Mouse (Mus musculus) kidney, postnatal 0 days (tissue): ENCODE measurements at regions not wholly inside any gene's neighbourhood (a gene's known extent, or its start where the extent isn't known, plus 50 kb on each side); places are given as distances from the start of the nearest gene placed in this dataset.

Experiments
- ATAC-seq: fragments of 200-750 bp; cut with Nextera tagmentation; replicated peaks from 2 replicates; pipeline ENCODE4 v1.8.0; 2017; ENCODE audit warnings: low read depth, moderate number of reproducible peaks, moderate TSS enrichment, moderate library complexity; ENCODE audit not compliant: low FRiP score
- DNase-seq: peaks from one replicate; pipeline ENCODE4 v3.0.0-alpha.2; 2016; ENCODE audit warnings: low spot score
- H3K27ac ChIP-seq: fragments of 300-500 bp; sonication (generic); 2 replicates; pipeline ENCODE4 v1.5.1; 2014; ENCODE audit warnings: mild to moderate bottlenecking
- H3K27me3 ChIP-seq: fragments of 300-500 bp; sonication (generic); 2 replicates; pipeline ENCODE4 v1.6.1; 2014; ENCODE audit warnings: low read length, mixed read lengths; ENCODE audit not compliant: insufficient read depth
- H3K36me3 ChIP-seq: fragments of 300-500 bp; sonication (generic); 2 replicates; pipeline ENCODE4 v1.6.1; 2014; ENCODE audit warnings: low read length, mixed read lengths; ENCODE audit not compliant: insufficient read depth
- H3K4me1 ChIP-seq: fragments of 300-500 bp; sonication (generic); replicated peaks from 2 replicates; pipeline ENCODE4 v1.6.1; 2014; ENCODE audit warnings: antibody characterized with exemption, low read length, mixed read lengths; ENCODE audit not compliant: insufficient read depth
- H3K4me2 ChIP-seq: fragments of 300-500 bp; sonication (generic); 2 replicates; pipeline ENCODE4 v1.6.1; 2014; ENCODE audit warnings: mild to moderate bottlenecking, low read length, moderate library complexity, mixed read lengths
- H3K4me3 ChIP-seq: fragments of 300-500 bp; sonication (generic); replicated peaks from 2 replicates; pipeline ENCODE4 v1.5.1; 2014; ENCODE audit warnings: low read depth, low read length
- H3K9ac ChIP-seq: fragments of 300-500 bp; sonication (generic); 2 replicates; pipeline ENCODE4 v1.6.1; 2014; ENCODE audit warnings: low read depth, low read length
- H3K9me3 ChIP-seq: fragments of 300-500 bp; sonication (generic); replicated peaks from 2 replicates; pipeline ENCODE4 v1.6.1; 2016; ENCODE audit warnings: low read length, inconsistent platforms, mixed read lengths
- CTCF ChIP-seq: IDR thresholded peaks from 2 replicates; pipeline ENCODE4 v1.5.1; 2016; ENCODE audit warnings: antibody characterized with exemption, low read depth, mild to moderate bottlenecking, moderate library complexity
- WGBS: fragments of 180-500 bp; shearing (Covaris S2); extraction: QIAGEN DNeasy Blood & Tissue Kit; methylation state at CpG from one replicate; pipeline ENCODE4 v1.1.7; 2014; 5-methylcytosine and 5-hydroxymethylcytosine counted together

GRCm38 (mm10) chr4:8955306-8955705 is 716.5 kb upstream of the Car8 start:
- Histone ChIP-seq H3K9me3 (no peaks in the 10 kb centered on the region), H3K4me1 (peaks cover 8% of the 10 kb centered on the region; the same call in 1 of the 2 replicates), H3K9ac (no peak overlapping the region), H3K4me2 (no peak overlapping the region), H3K27me3 (no peaks in the 10 kb centered on the region), H3K27ac (no peak overlapping the region), H3K4me3 (no peak overlapping the region), H3K36me3 (no peaks in the 10 kb centered on the region)
- ATAC-seq (no peak), DNase-seq (no peak)
- WGBS: 82% methylated on average over 5 of the region's 5 CpGs
- no peak for TF ChIP-seq CTCF

GRCm38 (mm10) chr4:8954356-8954914 is 715.6 kb upstream of the Car8 start:
- TF ChIP-seq CTCF: no peak
- peak overlapping the region; percentile 27; the same call in 1 of the 2 replicates for H3K4me2 ChIP-seq
- H3K9ac ChIP-seq: no peak overlapping the region
- 33% methylated on average over 10 of the region's 10 CpGs for WGBS
- no peaks in the 10 kb centered on the region for H3K27me3 ChIP-seq
- no peaks in the 10 kb centered on the region for H3K9me3 ChIP-seq
- H3K27ac ChIP-seq: no peak overlapping the region
- ATAC-seq (peak; percentile 57; the same call in 1 of the 2 replicates), DNase-seq (peak; percentile 49)
- H3K4me3 ChIP-seq: no peak overlapping the region
- H3K4me1 ChIP-seq: peaks cover 8% of the 10 kb centered on the region; the same call in 1 of the 2 replicates
- H3K36me3 ChIP-seq: no peaks in the 10 kb centered on the region

GRCm38 (mm10) chr4:8953181-8953580 is 714.3 kb upstream of the Car8 start:
- Histone ChIP-seq H3K4me3 (no peak overlapping the region), H3K4me2 (no peak overlapping the region), H3K27ac (no peak overlapping the region), H3K9me3 (no peaks in the 10 kb centered on the region), H3K27me3 (no peaks in the 10 kb centered on the region), H3K4me1 (peaks cover 8% of the 10 kb centered on the region; the same call in 1 of the 2 replicates), H3K36me3 (no peaks in the 10 kb centered on the region), H3K9ac (no peak overlapping the region)
- WGBS: 77% methylated on average over 7 of the region's 7 CpGs
- TF ChIP-seq CTCF: no peak
- ATAC-seq: no peak
- peak; percentile 12 for DNase-seq

- Histone ChIP-seq H3K4me2 (no peak overlapping the region), H3K27me3 (no peaks in the 10 kb centered on the region), H3K4me3 (no peak overlapping the region), H3K27ac (no peak overlapping the region), H3K9ac (no peak overlapping the region), H3K4me1 (peaks cover 8% of the 10 kb centered on the region; the same call in 1 of the 2 replicates), H3K36me3 (no peaks in the 10 kb centered on the region), H3K9me3 (no peaks in the 10 kb centered on the region)
- DNase-seq (no peak), ATAC-seq (no peak)
- no peak for TF ChIP-seq CTCF
- WGBS: 41% methylated on average over 4 of the region's 4 CpGs
Measured at GRCm38 (mm10) chr4:8949951-8950350, 711.1 kb upstream of the Car8 start.

- no peaks in the 10 kb centered on the region for H3K36me3 ChIP-seq
- H3K4me2 ChIP-seq: no peak overlapping the region
- TF ChIP-seq CTCF: no peak
- H3K27ac ChIP-seq: no peak overlapping the region
- ATAC-seq: no peak
- no peaks in the 10 kb centered on the region for H3K27me3 ChIP-seq
- WGBS: 55% methylated on average over 5 of the region's 5 CpGs
- H3K9me3 ChIP-seq: no peaks in the 10 kb centered on the region
- peaks cover 4% of the 10 kb centered on the region; the same call in 1 of the 2 replicates for H3K4me1 ChIP-seq
- DNase-seq: no peak
- H3K4me3 ChIP-seq: no peak overlapping the region
- no peak overlapping the region for H3K9ac ChIP-seq
Measured at GRCm38 (mm10) chr4:8949537-8949936, 710.7 kb upstream of the Car8 start.

- H3K36me3 ChIP-seq: no peaks in the 10 kb centered on the region
- no peak overlapping the region for H3K4me2 ChIP-seq
- DNase-seq (no peak), ATAC-seq (no peak)
- 86% methylated on average over 10 of the region's 10 CpGs for WGBS
- no peaks in the 10 kb centered on the region for H3K4me1 ChIP-seq
- TF ChIP-seq CTCF: no peak
- no peak overlapping the region for H3K4me3 ChIP-seq
- no peak overlapping the region for H3K27ac ChIP-seq
- no peaks in the 10 kb centered on the region for H3K27me3 ChIP-seq
- H3K9me3 ChIP-seq: no peaks in the 10 kb centered on the region
- H3K9ac ChIP-seq: no peak overlapping the region
Measured at GRCm38 (mm10) chr4:8945116-8945515, 706.3 kb upstream of the Car8 start.

GRCm38 (mm10) chr4:8943080-8943479 is 704.2 kb upstream of the Car8 start:
- H3K9ac ChIP-seq: no peak overlapping the region
- no peaks in the 10 kb centered on the region for H3K4me1 ChIP-seq
- DNase-seq: no peak
- H3K36me3 ChIP-seq: no peaks in the 10 kb centered on the region
- H3K27ac ChIP-seq: no peak overlapping the region
- no peak overlapping the region for H3K4me3 ChIP-seq
- WGBS: 55% methylated on average over 5 of the region's 5 CpGs
- no peak for ATAC-seq
- no peaks in the 10 kb centered on the region for H3K27me3 ChIP-seq
- no peak overlapping the region for H3K4me2 ChIP-seq
- H3K9me3 ChIP-seq: no peaks in the 10 kb centered on the region
- TF ChIP-seq CTCF: no peak
